Mouse (Mus musculus) embryo, embryonic 9.5 days (tissue): Measurements from ENCODE around the gene Antxr1.

ENCODE experiments used
- DNase-seq: peaks from one replicate; pipeline ENCODE4 v3.0.0-alpha.2; 2017; ENCODE audit errors: extremely low spot score

The Antxr1 gene

DNA sequence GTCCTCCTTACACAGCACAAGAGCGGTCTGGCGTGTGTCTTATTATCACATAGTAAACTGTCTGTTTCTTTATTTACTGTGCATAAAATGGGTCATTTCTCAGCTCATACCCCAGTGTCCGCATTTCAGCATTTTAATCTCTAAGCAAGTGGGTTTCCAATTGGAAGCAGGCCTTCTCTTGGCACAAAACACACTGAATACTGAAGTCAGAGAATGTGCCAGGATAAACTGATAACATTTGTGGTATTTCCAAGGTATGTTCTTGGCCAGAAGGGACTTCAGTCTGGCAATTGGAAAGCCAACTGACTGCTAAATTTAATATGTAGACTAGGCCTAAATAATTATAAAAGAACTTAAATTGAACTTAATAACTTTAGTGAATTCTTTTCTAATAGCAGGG is 84.9 kb downstream of the Antxr1 start:
- DNase-seq = no peak

DNA sequence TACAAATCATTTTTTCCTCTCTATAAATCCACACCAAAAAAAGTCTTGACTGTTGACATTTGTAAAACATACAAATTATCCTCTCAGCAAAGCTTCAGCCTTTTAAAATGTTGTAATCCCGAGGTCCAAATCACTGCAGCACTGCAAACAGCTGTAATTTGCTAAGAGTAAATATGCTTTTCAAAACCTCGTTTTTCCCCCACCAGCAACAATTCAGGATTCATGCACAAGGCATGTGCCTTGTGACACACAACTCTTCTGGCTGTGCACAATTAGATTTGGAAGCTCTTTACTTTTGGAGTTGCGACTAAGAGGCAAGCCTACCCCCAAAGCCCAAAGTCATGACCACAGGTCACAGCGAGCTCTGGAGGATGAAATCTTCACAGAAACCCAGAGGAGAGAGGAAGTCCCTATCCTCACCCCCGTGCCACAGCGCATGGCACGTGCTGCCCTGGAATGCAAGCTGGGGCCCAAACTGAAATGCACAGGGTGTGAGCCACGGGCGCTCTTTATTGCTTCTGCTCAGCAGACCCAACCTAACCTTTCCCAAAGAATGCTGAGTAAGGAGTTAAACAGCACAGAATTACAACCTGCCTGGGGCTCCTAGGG is 87.3 kb downstream of the Antxr1 start:
- DNase-seq = no peak

DNA sequence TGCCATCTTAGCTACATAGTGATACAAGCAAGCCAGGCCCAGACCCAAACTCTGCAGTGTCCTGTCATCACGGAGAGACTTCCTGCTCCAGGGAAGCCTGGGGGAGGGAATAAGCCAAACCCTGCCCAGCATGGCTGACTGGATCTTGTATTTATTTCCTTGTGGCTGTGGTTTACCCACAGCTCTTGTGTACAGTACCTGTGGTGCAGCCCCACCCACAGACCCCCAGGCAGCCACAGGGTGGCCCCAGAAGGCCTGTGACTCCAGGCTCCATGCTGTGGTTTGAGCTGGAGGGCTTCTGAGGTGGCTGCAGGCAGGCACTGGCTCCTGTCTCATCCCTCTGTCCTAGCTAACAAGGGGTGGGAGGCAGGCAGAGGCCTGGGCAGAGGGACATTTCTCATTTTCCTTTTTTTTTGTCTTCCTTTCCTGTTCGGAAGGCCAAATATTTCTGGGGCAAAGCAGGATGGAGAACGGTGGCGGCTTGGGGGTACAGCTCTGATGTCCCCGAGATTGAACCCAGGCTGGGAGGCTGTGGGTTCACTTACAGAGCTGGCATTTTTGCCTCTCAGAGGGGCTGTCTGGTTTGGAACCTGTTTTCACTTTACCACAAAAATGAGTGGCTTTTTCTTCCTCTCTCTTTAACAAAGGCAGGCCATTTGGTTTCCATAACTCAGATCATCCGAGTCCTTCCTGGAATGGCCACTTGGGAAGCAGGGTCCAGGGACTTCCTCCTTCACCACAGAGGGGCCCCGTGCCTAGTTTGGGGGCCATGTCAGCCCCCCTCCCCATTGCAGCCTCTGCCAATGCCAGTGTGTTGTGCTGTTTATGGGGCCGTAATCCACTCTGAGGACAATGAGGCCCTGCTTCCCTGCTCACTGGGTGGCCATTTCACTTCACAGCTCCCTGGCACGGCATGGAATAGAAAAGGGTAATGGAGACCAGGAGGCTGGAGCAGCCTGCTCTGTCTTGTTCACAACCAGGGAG is 91.2 kb downstream of the Antxr1 start:
- DNase-seq = no peak

DNA sequence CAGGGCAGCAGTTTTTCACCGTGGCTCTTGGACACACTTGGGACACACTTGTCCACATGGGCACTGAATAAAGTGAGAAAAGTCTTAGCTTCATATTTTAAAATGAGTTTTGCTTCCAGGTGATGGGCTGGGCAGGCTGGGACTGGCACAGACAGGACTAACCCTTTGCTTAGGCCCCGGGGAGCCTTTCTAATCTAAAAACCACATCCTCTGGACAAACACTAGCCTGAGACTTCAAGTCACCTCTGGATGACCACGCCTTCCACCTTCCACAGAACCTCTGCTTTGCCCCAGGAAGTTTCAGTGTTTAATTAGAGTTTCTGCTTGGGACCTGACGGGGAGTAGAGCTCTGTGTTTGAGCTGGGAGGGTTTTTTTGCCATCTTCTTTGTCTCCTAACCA is 98.4 kb downstream of the Antxr1 start:
- no peak for DNase-seq

DNA sequence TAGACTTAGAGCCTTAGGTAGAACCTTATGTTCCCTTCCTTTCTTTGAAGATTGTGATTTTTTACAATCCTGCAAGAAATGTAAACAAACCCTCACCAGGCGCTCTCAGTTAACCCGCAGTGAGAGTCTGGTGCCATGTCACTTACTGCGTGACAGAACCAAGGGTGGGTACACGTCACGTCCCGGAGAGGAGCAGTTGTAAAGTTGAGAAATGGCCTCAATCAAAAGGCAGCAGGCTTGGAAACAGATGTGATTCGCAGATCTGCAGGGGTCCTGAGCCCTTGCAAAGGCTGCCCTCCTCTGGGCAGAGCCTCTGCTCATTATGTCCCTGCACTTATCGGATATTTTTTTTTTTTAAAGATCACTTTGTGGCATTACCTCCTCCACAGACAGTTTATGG is 99.6 kb downstream of the Antxr1 start:
- DNase-seq = no peak

DNA sequence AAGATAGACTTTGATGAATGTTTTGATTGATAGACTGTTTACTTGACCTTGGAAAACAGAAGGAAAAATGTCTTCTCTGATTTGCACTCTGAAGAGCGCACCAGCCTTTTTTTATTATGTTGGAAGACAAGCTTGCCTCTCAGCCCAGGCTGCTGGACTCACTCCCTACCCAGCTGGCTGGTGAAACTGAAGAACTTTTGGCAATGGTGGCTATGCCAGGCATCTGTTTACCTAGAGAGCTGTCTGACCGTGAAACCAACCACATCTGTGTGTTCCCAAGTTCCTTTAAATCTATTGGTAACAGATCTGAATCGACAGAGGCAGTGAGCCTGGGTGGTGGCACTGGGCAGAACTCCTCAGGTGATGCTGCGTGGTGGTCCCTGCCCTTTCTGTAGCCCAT is 102.5 kb downstream of the Antxr1 start:
- DNase-seq = no peak

DNA sequence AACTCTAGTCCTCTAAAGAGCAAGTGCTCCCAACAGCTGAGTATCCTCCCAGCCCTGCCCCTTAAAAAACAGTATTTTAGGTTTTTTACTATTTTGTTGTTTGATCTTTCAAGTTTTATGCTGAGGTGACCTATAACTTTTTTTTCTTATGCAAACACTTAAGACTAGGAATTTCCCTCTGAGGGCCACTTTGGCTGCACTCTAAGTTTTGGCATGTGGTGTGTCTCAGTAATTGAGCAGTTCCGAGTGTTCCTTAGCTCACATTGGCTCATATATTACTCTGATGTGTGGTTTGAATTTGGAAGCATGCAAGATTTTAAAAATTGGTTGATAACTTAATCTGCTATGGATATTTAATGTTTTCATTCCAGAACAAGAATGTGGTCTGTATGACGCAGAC is 105.6 kb downstream of the Antxr1 start:
- no peak for DNase-seq

DNA sequence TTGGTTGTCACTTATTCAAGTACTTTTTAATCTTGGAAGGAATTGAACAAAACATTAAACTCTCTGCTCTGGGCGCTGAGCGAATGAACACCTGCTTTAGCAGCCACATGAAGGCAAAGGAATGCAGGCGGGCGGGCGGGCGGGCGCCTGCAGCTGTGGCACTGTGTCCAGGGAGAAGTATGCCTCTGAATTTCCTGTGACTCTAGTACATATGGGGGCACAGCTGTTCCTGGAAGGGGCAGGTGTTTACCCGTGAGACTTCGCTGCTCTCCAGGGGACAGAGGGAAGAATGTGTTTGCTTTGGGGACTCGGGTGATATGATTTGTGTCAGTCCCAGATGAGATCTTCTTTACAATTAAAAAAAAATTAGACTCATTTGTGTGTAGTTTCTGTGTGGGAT is 107.7 kb downstream of the Antxr1 start:
- DNase-seq = no peak

DNA sequence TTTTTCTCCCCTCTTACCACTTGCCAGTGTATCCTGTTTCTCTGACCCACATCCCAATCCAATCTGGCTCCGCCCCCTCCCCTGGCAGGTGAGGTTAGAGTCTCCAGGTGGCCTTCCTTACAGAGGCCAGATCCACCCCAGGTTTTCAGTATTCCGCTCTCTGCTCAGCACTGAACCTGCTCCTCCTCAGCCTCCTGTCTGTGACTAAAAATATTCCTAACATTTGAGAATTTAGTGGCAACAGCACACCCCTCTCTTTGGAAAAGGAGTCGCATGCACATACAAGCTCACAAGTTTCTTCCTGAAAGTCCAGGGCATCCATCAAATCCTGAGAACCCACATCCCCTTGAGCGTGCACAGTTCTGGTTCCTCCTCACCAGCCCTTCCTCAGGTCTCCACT is 109.3 kb downstream of the Antxr1 start:
- no peak for DNase-seq

DNA sequence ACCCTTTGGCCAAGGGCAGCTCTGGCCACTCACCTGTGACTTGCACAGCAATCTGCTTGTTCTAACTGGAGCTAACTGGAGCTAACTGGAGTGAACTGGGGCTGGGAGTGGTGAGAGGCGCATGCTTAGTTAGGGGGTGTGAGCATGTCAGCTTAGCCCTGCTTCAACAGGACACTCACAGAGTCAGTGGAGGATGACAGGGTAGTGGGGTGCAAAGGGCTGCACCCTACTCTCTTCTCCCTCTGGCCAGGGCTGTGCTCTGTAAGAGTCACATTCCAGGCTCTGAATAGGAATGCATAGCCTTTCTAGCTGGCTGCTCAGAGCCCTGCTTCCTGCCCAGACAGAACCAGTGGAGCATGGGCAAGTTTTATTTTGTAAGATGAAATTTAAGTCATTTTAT is 110.3 kb downstream of the Antxr1 start:
- DNase-seq = no peak

DNA sequence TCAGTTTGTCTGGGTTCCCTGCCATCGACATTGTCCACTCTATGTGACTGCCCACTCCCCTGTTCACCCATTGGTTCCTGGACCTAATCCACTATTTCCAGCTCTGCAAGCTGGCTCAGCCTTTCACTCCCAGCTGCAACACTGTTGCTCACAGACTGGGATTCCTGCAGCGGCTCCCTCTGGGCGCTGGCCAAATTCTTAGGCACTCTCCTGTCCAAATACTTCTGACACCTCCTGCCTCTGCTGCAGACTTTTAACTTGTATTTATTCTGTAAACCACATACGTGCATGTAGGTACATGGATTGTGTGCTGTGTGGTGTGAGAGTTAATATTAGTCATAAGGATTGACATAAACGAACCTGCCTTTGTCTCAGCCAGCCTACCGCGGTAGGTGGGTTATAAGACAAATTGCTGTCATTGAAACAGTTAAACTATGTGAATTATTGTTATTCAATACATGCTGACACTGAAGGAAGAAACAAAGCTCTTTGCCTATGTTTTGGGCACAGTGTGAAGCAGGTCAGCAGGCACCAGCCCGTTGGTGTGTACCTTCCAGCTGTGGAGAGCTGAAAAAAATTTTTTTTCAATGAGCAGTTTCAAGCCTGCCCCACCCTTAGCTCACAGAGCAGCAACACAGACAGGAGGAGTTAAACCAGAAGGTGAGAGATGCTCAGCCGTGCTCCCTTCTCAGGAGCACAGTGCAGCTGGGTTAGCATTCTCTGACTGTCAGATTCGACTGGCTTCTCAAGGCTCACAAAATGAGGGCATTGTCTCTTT is 112.6 kb downstream of the Antxr1 start:
- no peak for DNase-seq

DNA sequence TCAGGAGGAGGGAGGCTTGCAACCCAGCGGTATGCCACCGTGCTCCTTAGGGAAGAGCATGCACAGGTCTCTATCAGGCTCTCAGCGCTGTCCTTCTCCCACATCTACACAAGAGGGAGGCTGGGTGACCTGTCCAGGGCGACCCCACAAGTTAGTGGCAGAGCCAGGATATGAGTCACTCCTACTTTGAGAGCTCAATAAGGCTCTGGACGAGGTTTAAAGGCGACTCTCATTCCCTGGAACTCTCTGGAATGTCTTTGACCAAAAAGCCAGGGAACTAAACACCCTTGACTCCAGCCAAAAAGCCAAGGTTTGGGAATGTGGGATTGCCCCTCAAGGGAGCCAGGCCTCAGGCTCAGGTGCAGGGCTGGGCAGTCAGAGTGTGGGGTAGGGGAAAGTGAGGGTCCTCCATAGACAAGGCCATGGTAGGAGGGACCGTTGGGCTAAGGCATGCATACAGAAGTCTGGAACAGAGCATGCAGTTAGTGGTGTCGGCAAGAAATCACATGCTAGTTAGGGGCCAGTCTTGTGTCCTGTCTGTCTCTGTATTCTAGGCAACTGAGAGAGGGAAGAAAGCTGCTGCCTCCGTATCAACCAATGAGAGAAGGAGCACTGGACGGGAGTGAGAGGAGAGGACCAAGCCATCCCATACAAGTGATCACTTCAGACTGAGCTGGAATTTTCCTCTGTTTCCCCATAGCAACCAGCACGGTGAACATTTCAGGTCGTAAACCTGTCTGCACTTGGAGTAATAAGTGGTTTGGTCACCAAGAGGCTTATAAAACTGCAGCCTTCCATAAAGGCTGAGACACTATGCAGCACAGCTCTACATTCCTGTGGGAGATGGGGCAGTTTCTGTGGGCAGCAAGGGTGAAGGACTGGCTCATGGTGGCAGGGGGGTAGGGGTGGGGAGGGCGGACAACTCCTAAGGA is 116.3 kb downstream of the Antxr1 start:
- DNase-seq = no peak

DNA sequence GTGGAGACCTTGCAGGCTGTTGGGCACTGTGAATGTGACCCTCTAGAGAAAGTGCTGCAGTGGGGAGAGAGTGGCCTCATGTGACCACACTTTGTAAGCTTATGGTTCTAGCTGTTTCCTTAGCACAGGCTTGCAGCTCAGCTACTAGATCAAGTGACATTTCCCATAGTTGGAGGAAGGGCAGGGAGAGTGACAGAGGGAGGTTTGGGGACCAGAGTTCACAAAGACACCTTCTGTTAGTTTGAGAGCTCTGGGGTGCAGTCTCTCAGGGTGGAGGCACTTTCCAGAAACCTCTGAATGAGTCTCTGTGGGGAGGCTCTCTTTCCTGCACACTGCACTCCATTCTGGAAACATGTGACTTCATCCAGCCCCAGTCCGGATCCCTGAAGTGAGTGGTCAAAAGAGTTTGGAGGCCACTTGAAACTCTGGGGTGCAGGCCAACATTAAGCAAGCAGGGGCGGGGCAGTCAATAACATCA is 119.5 kb downstream of the Antxr1 start:
- DNase-seq = no peak

DNA sequence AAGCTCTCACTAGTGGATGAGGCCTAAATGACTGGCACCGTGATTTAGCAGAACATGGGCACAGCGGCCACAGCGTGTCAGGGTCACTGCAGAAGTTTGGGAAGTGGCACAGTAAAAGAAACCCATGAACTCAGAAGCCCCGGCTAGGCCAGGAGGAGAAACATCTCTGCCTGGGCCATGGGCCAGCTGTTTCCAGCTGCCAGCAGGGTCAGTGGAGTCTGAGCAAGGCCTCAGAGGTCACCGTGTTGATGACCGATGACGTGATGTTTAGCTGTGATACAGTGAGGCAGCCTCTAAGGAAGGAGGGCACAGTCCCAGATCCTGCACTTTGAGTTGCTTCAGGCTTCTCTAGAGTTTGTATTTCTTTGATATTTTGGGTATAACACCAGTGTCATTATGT is 122.4 kb downstream of the Antxr1 start:
- no peak for DNase-seq

DNA sequence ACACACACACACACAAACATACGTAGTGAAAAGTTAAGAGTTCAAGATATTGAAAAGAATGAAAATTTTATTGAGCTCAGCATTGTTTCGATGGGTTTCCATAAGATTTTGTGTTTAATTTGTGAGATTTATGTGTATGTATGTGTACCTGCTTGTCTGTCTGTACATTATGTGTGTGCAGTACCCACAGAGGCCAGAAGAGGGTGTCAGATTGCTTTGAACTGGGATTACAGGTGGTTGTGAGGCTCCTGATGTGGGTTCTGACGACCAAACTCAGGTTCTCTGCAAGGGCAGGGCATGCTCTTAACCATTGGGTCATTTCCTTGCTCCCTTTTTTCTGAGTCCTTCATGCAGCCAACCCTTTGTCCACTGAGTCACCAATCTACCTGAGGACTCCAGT is 124.1 kb downstream of the Antxr1 start:
- DNase-seq = no peak

DNA sequence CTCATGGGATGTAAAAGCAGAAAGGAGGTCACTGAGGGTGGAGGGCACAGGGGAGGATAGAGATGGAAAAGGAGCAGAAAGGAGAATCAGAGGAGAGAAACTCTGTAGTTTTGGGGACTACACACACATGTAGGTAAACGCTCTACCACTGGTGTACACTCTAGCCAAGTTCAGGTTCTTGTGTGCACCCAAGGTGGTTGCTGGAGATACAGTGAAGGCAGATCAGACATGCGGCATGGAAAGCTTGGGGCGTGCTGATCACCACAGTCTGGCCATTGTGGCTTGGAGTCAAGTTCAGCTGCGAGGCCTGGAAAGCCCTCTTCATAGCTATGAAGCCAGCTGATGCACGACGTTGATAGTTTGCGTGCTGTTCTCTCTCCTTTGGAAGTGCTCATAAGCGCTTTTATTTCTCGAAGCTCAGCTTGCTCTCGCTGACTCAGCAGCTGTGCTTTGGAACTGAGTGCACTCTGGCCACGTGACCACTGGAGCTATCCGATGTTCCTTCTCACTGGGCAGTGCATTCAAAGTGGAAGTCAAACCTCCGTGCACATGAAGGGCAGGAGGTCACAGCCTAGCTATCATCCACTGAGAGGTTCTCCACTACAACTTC is 128.1 kb downstream of the Antxr1 start:
- DNase-seq = no peak

DNA sequence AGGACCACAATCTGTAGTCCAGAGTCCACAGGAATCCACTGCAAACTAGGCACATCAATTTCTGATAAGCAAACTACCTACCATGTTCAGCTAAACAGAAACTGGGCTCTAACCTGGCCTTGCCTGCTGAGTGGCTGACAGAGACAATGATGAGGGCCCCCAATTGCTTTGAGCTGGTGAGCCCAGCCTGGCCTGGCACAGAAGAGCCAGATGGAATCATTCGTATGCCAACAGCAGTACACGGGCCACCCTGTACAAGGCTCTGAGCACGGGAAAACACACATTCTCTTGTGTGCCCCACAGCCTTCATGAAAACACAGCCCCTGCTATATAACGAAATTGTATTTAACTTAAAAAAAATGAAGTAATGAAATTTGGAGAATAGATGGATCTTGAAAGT is 128.8 kb downstream of the Antxr1 start:
- DNase-seq = no peak

DNA sequence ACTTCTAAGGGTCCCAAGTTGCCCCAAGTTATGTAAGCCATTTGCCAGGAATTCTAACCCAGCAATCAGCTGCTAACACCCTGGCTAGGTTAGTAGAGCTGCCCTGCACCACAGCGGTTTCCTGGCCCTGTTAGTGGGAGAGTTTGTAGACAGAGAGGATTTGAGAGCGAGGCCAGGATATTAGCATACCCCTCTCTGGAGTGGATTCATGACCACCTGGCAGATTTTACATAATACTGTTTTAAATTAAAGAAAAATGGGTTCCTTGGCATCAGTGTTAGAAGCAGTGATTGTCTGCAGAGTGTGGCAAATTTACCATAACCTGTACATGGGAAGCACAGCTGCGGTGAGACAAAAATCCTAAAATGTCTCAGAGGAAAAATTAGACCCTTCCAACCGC is 132.2 kb downstream of the Antxr1 start:
- no peak for DNase-seq

DNA sequence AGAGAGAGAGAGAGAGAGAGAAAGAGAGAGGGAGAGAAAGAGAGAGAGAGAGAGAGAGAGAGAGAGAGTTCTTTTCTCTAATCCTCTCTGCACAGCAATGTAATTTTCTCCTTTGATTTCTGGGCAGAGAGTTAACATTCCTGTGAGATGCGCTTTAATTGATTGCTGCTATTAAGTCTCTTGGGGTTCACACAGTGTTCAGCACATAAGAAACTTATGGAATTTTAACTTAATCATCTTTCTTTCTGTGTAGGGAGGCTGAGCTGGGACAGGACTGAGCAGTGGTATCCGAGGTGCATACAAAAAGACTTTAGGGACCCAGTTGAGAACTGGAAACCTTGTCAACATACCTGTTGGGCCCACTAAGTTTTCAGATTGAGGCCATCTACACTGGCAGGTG is 132.6 kb downstream of the Antxr1 start:
- no peak for DNase-seq

DNA sequence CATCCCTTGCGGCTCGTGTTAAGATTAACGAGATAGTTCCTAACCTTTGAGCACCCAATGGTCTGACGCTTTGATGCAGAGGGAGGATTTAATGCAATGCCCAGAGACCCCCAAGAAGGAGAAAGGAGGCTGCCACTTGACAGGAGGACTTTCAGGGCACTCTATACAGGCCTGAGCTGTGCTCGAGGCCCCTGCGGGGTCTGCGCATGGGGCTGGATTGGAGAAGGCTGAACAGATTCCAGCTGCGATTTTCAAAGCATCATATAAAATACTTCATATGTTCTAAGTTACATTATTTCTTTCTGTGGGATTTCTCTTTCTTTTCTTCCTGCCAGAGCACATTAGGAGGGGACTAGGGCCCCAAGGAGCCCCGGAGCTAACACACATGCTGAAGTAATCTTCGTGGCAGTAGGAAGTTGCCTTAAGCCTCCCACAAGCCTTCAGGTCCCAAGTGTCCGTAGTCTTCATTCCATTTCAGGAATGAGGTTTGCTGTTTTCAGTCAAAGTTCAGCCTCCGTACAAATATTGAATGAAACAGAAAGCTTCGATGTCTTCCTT is 133.5 kb downstream of the Antxr1 start:
- DNase-seq = no peak

DNA sequence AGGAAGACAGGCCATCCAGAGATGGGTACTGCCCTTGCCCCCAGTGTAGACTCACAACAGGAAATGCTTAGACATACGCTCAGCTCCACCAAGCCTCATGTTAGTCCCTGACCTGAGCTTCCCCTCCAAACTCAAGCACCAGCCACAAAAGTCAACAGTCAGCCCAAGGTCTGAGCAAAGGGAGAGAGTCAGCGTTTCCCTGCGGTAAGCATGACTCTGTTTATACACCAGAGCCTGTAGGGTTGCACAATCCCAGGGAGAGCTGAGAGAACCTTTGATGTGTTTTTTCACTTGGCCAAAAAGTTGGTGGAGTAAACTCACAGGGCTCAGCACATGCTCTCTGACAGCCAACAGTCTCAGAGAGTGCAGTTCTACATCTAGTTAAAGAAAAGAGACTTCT is 145.9 kb downstream of the Antxr1 start:
- DNase-seq = no peak
